Mouse (Mus musculus) brain, embryonic 14.5 days (tissue): ENCODE results near the gene Six5.

Experiments
- CTCF ChIP-seq: fragments of 200-500 bp; IDR thresholded peaks from 2 replicates; pipeline ENCODE4 v1.5.1; 2012; ENCODE audit warnings: inconsistent platforms, mild to moderate bottlenecking, moderate library complexity, borderline replicate concordance; ENCODE audit not compliant: insufficient read depth, insufficient read length; ENCODE audit errors: extremely low read depth
- POLR2A ChIP-seq: fragments of 200-500 bp; IDR thresholded peaks from 2 replicates; pipeline ENCODE4 v1.6.1; 2012; ENCODE audit warnings: mild to moderate bottlenecking, inconsistent platforms, borderline replicate concordance; ENCODE audit not compliant: poor library complexity, insufficient read depth, insufficient read length, severe bottlenecking; ENCODE audit errors: extremely low read depth

- TF ChIP-seq CTCF = no peak
- peak; percentile 60; the same call in 1 of the 2 replicates for TF ChIP-seq POLR2A
Observed at GRCm38 (mm10) chr7:19093537-19094385, 633 bp upstream of the Six5 start.
